Mouse (Mus musculus): ENCODE data around the gene Atp9a.

GRCm38 (mm10) chr2:168726007-168726406 lies 16.2 kb downstream of the Atp9a start:
- TF ChIP-seq CTCF (IDR thresholded peaks at IDR 0.05; ENCODE audit: low read depth) (no peak), EP300 (optimal IDR thresholded peaks at IDR 0.05) (no peak)

Measured in stomach, postnatal 0 days (tissue).